Mouse (Mus musculus) forebrain, embryonic 16.5 days (tissue): ENCODE measurements around the gene Pex14. TPM values are rescaled to one million over a fixed set of nuclear protein-coding genes. Genes with fewer than 3 reads are reported as not detected.

Experiments used
- ATAC-seq: fragments of 200-750 bp; cut with Nextera tagmentation; 2 replicates; pipeline ENCODE4 v1.8.0; 2017; ENCODE audit warnings: mild to moderate bottlenecking, moderate library complexity
- H3K27ac ChIP-seq: fragments of 300-500 bp; sonication (generic); 2 replicates; pipeline ENCODE4 v1.5.1; 2014; ENCODE audit warnings: low read length, control low read depth
- H3K27me3 ChIP-seq: fragments of 300-500 bp; sonication (generic); replicated peaks from 2 replicates; pipeline ENCODE4 v1.6.1; 2014; ENCODE audit warnings: low read length; ENCODE audit not compliant: control insufficient read depth, insufficient read depth
- H3K36me3 ChIP-seq: fragments of 300-500 bp; sonication (generic); 2 replicates; pipeline ENCODE4 v1.6.1; 2014; ENCODE audit not compliant: control insufficient read depth, insufficient read depth
- H3K4me1 ChIP-seq: fragments of 300-500 bp; sonication (generic); replicated peaks from 2 replicates; pipeline ENCODE4 v1.6.1; 2014; ENCODE audit warnings: low read length; ENCODE audit not compliant: control insufficient read depth, insufficient read depth
- H3K4me2 ChIP-seq: fragments of 300-500 bp; sonication (generic); 2 replicates; pipeline ENCODE4 v1.6.1; 2014; ENCODE audit warnings: mild to moderate bottlenecking, low read length, control low read depth
- H3K4me3 ChIP-seq: fragments of 300-500 bp; sonication (generic); replicated peaks from 2 replicates; pipeline ENCODE4 v1.5.1; 2014; ENCODE audit warnings: mild to moderate bottlenecking, low read length, control low read depth
- H3K9ac ChIP-seq: fragments of 300-500 bp; sonication (generic); replicated peaks from 2 replicates; pipeline ENCODE4 v1.6.1; 2014; ENCODE audit warnings: low read depth, low read length, control low read depth
- H3K9me3 ChIP-seq: fragments of 300-500 bp; sonication (generic); 2 replicates; pipeline ENCODE4 v1.6.1; 2016; ENCODE audit warnings: low read length; ENCODE audit not compliant: control insufficient read depth
- WGBS: fragments of 180-500 bp; shearing (Covaris S2); extraction: QIAGEN DNeasy Blood & Tissue Kit; methylation state at CpG from one replicate; pipeline ENCODE4 v1.1.7; 2014; 5-methylcytosine and 5-hydroxymethylcytosine counted together
- polyA plus RNA-seq: library from polyadenylated mRNA; unstranded; fragments of >200 nt; fragmentation: Nextera tagmentation; extraction: Ambion mirVana; gene quantifications from 2 replicates; pipeline ENCODE4 v1.2.1, GENCODE M21; 2015

The Pex14 gene
- polyA plus RNA-seq, 1 experiment from 2014 or later = 56.9 TPM

DNA sequence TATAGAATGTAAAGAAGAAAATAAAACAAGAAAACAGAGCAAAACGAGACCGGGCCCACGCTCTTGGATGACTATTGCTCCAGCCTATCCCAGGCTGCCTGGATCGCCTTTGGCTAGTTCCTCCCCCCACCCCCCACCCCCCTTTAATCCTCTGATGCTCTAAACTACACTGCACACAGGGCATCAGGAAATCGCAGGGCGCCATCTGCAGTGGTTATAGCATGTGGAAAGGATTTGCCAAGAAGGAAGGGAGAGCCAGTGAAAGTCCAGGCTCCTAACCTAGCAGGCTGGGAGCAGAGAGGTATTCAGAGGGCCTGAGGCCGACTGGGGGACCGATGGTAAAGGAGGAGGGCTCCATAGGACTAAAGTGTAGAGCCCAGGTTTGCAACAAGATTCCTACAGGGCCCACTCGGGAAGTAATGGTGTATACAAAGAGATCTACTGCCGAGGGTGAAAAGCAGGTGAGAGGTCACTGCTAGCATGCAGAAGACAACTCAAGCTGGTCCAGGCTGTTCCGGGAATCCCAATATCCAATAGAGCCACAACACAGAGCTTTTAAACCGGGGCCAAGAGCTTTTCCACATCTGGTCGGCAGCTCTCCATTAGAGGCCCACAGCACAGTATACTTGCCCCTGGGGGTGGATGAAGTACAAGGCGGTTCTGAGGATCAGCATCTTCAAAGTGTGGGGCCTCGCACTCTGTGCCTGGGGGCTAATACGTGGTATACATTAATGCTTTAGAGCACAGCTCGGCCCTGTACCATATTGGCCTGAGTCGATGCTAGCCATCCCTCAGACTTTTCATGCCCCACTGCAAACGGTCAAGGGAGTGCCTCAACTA, 114.8 kb downstream of the Pex14 start:
- Histone ChIP-seq H3K36me3 (no peaks in the 10 kb centered on the region), H3K9ac (no peak overlapping the region), H3K27me3 (no peaks in the 10 kb centered on the region), H3K27ac (no peak overlapping the region), H3K4me1 (peaks cover 18% of the 10 kb centered on the region), H3K4me2 (no peak overlapping the region), H3K4me3 (no peak overlapping the region), H3K9me3 (no peaks in the 10 kb centered on the region)
- peak; percentile 80 for ATAC-seq
- 55% methylated on average over 19 of the region's 19 CpGs for WGBS

- ATAC-seq = no peak
- H3K4me1 ChIP-seq = peaks cover 12% of the 10 kb centered on the region
- no peak overlapping the region for H3K9ac ChIP-seq
- 70% methylated on average over 6 of the region's 6 CpGs for WGBS
- H3K27ac ChIP-seq = no peak overlapping the region
- no peak overlapping the region for H3K4me3 ChIP-seq
- H3K4me2 ChIP-seq = no peak overlapping the region
- no peaks in the 10 kb centered on the region for H3K36me3 ChIP-seq
- H3K9me3 ChIP-seq = no peaks in the 10 kb centered on the region
- no peaks in the 10 kb centered on the region for H3K27me3 ChIP-seq
Measured at GRCm38 (mm10) chr4:148982274-148982673, 117.4 kb downstream of the Pex14 start.

GRCm38 (mm10) chr4:148979837-148980236, 119.8 kb downstream of the Pex14 start:
- Histone ChIP-seq H3K36me3 (no peaks in the 10 kb centered on the region), H3K4me2 (no peak overlapping the region), H3K4me1 (peaks cover 11% of the 10 kb centered on the region), H3K4me3 (no peak overlapping the region), H3K9ac (no peak overlapping the region), H3K27me3 (no peaks in the 10 kb centered on the region), H3K27ac (no peak overlapping the region), H3K9me3 (no peaks in the 10 kb centered on the region)
- no peak for ATAC-seq
- 76% methylated on average over 11 of the region's 11 CpGs for WGBS

DNA sequence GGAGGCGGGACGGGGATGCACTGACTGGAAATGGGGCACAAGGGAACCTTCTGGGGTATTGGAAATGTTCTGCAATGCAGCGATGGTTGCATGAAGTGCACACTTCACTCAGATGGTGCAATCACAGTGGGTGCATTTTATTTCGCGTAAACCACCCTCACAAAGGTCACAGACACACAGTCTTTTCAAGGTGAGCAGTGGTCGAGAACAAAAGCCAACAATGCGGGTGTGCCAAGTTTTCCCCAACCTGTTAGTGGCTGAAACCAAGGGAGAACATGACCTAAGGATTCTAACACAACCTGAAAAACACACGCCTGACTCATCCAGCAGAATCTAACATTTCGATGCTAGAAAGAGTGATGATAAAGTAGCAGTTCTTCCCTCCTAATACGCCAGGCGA, 120.8 kb downstream of the Pex14 start:
- Histone ChIP-seq H3K27me3 (no peaks in the 10 kb centered on the region), H3K4me2 (no peak overlapping the region), H3K4me1 (peaks cover 9% of the 10 kb centered on the region), H3K4me3 (no peak overlapping the region), H3K9me3 (no peaks in the 10 kb centered on the region), H3K27ac (no peak overlapping the region), H3K36me3 (no peaks in the 10 kb centered on the region), H3K9ac (no peak overlapping the region)
- WGBS = 82% methylated on average over 11 of the region's 11 CpGs
- ATAC-seq = no peak

- no peak overlapping the region for H3K4me3 ChIP-seq
- H3K27me3 ChIP-seq = no peaks in the 10 kb centered on the region
- H3K9ac ChIP-seq = no peak overlapping the region
- H3K4me2 ChIP-seq = no peak overlapping the region
- no peak overlapping the region for H3K27ac ChIP-seq
- 63% methylated on average over 9 of the region's 9 CpGs for WGBS
- no peak for ATAC-seq
- H3K36me3 ChIP-seq = no peaks in the 10 kb centered on the region
- H3K4me1 ChIP-seq = peaks cover 9% of the 10 kb centered on the region
- no peaks in the 10 kb centered on the region for H3K9me3 ChIP-seq
Measured at GRCm38 (mm10) chr4:148978221-148978855, 121.3 kb downstream of the Pex14 start.

DNA sequence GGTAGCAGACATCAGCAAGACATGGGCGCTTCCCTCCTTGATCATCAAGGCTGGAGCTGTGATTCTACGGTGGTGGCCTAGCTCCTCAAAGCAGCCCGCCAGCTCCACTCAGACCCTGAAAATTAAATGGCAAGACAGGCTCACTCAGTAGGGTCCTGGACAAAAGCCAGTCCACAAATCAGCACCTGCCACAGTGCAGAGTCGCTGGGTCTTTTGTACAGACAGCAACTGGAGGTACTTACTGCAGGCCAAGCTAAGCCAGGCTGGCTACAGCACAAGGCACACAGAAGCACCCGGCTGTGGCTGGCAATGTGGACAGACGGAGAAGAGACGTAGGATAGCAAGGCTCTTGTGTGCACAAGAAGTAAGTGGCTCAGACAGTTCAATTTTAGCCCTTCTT, 124.8 kb downstream of the Pex14 start:
- no peaks in the 10 kb centered on the region for H3K27me3 ChIP-seq
- WGBS = 32% methylated on average over 7 of the region's 7 CpGs

GRCm38 (mm10) chr4:148973387-148973786, 126.3 kb downstream of the Pex14 start:
- no peak for ATAC-seq
- WGBS = 49% methylated on average over 14 of the region's 14 CpGs
- Histone ChIP-seq H3K4me3 (no peak overlapping the region), H3K36me3 (no peaks in the 10 kb centered on the region), H3K9ac (no peak overlapping the region), H3K27me3 (no peaks in the 10 kb centered on the region), H3K4me2 (no peak overlapping the region), H3K4me1 (peaks cover 9% of the 10 kb centered on the region), H3K27ac (no peak overlapping the region), H3K9me3 (no peaks in the 10 kb centered on the region)

More for the DNA sequence above, 124.8 kb downstream of the Pex14 start:
- H3K9me3 ChIP-seq = no peaks in the 10 kb centered on the region
- no peak overlapping the region for H3K27ac ChIP-seq
- no peak overlapping the region for H3K4me2 ChIP-seq
- peaks cover 9% of the 10 kb centered on the region for H3K4me1 ChIP-seq
- ATAC-seq = peak; percentile 77
- H3K9ac ChIP-seq = no peak overlapping the region
- no peaks in the 10 kb centered on the region for H3K36me3 ChIP-seq
- no peak overlapping the region for H3K4me3 ChIP-seq

DNA sequence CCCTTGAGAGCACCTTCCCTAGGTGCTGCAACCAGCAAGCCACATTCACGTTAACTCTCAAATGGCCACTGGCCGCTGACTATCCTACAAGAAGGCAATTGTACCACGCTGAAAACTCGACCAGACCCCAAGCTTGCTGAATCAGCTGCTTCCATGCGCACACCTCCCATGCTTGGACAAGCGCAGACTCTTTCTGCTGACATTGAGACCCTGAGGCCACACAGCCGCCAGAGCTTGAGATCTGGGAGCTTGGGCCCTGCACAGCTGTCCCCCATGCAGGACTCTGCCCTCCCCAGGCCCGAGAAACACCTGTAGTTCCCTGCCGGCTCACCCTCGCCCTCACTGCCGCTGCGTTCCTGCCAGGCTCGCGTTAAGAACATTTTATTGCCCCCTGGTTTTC, 127.0 kb downstream of the Pex14 start:
- H3K4me3 ChIP-seq = no peak overlapping the region
- WGBS = 84% methylated on average over 14 of the region's 14 CpGs
- no peak overlapping the region for H3K9ac ChIP-seq
- H3K27ac ChIP-seq = no peak overlapping the region
- peaks cover 9% of the 10 kb centered on the region for H3K4me1 ChIP-seq
- no peaks in the 10 kb centered on the region for H3K36me3 ChIP-seq
- no peaks in the 10 kb centered on the region for H3K27me3 ChIP-seq
- H3K4me2 ChIP-seq = no peak overlapping the region
- no peak for ATAC-seq
- H3K9me3 ChIP-seq = no peaks in the 10 kb centered on the region

- WGBS = 65% methylated on average over 3 of the region's 3 CpGs
- H3K27ac ChIP-seq = no peak overlapping the region
- no peaks in the 10 kb centered on the region for H3K27me3 ChIP-seq
- H3K4me2 ChIP-seq = no peak overlapping the region
- peaks cover 13% of the 10 kb centered on the region for H3K4me1 ChIP-seq
- no peaks in the 10 kb centered on the region for H3K9me3 ChIP-seq
- no peak for ATAC-seq
- H3K9ac ChIP-seq = no peak overlapping the region
- H3K4me3 ChIP-seq = no peak overlapping the region
- no peaks in the 10 kb centered on the region for H3K36me3 ChIP-seq
Measured at GRCm38 (mm10) chr4:148971613-148972242, 127.9 kb downstream of the Pex14 start.
